ENCODE assay signal across 17 mouse cellular contexts in genomic region chr10:44595932-44596331, GRCm38 (mm10).
DNase-seq lines count a peak whose midpoint lies in the region; ATAC-seq and TF ChIP-seq lines count a peak whose summit lies in the region.
"Had no signal": no experiment of that assay in that cellular context is flagged by ENCODE, and none has a peak within 500 bp of the region (broad histone marks: within the 10 kb centered on the region; RNA-seq: fewer than 3 reads in every experiment).

No protein-coding gene starts in this region.

- no peaks in the 10 kb centered on the region for H3K36me3 ChIP-seq in splenic B cell, adult 2 months (ENCODE audit: control insufficient read depth, insufficient read depth, low read length, poor library complexity, severe bottlenecking)
- no peaks in the 10 kb centered on the region for H3K36me3 ChIP-seq in hindbrain, embryonic 16.5 days (ENCODE audit: control insufficient read depth, insufficient read depth, low read length)
- H3K36me3 ChIP-seq: embryonic facial prominence, embryonic 13.5 days; heart, embryonic 12.5 days; hindbrain, embryonic 15.5 days had no signal

- H3K4me3 ChIP-seq in bone marrow macrophage, adult 2 months (ENCODE audit: insufficient read depth, low read length) = no peak overlapping the region
- H3K4me3 ChIP-seq in hindbrain, embryonic 16.5 days (ENCODE audit: low read length) = no peak overlapping the region
- H3K4me3 ChIP-seq: embryonic facial prominence, embryonic 13.5 days; forebrain, embryonic 13.5 days; heart, embryonic 12.5 days; hindbrain, embryonic 15.5 days had no signal

- no peaks in the 10 kb centered on the region for H3K27me3 ChIP-seq in splenic B cell, adult 2 months (ENCODE audit: control insufficient read depth, insufficient read depth, low read length, poor library complexity, severe bottlenecking)
- no peaks in the 10 kb centered on the region for H3K27me3 ChIP-seq in hindbrain, embryonic 16.5 days (replicated peaks; ENCODE audit: control insufficient read depth, insufficient read depth, low read length)
- H3K27me3 ChIP-seq: embryonic facial prominence, embryonic 13.5 days; forebrain, embryonic 13.5 days; heart, embryonic 12.5 days; hindbrain, embryonic 15.5 days had no signal

- H3K27ac ChIP-seq in bone marrow macrophage, adult 2 months (ENCODE audit: insufficient read depth, low read depth, low read length) = peak overlapping the region; percentile 20
- H3K27ac ChIP-seq in hindbrain, embryonic 16.5 days (ENCODE audit: low read depth, low read length) = no peak overlapping the region
- H3K27ac ChIP-seq: embryonic facial prominence, embryonic 13.5 days; forebrain, embryonic 13.5 days; hindbrain, embryonic 15.5 days had no signal

- 83% methylated on average over 2 of the region's 2 CpGs for WGBS in hindbrain, embryonic 16.5 days

- peak; percentile 48 for DNase-seq in A20 (ENCODE audit: low read depth, low spot score)
- DNase-seq in splenic B cell, adult 2 months (ENCODE audit: low read depth, low spot score) = peak; percentile 49
- no peak for DNase-seq in lung, adult 18-20 months
- DNase-seq: adrenal gland, adult 8-10 months; adrenal gland, postnatal 36 days; cerebellum, adult 11-12 months; cerebellum, adult 9-10 months; cerebellum, postnatal 25 days had no signal

- TF ChIP-seq POLR2A in bone marrow macrophage, adult 2 months (IDR thresholded peaks at IDR 0.05; ENCODE audit: borderline replicate concordance, low read depth, low read length) = no peak

- H3K4me1 ChIP-seq in bone marrow macrophage, adult 2 months (ENCODE audit: control insufficient read depth, insufficient read depth, low read length) = peaks cover 30% of the 10 kb centered on the region
- no peaks in the 10 kb centered on the region for H3K4me1 ChIP-seq in hindbrain, embryonic 16.5 days (ENCODE audit: control insufficient read depth, insufficient read depth, low read depth, low read length)
- H3K4me1 ChIP-seq: heart, embryonic 12.5 days; hindbrain, embryonic 15.5 days had no signal

- peak; percentile 66; the same call in 1 of the 2 replicates for ATAC-seq in megakaryocyte, adult 5-6 weeks (ENCODE audit: poor library complexity, severe bottlenecking)
- ATAC-seq in cerebellum, adult (ENCODE audit: insufficient number of reproducible peaks, low FRiP score, low TSS enrichment) = no peak
- no peak for ATAC-seq in hindbrain, embryonic 16.5 days
- ATAC-seq: forebrain, embryonic 13.5 days; inflammation-experienced regulatory T-cells, adult 6 months had no signal

- H3K9ac ChIP-seq in hindbrain, embryonic 16.5 days (ENCODE audit: low read depth, low read length) = no peak overlapping the region
- H3K9ac ChIP-seq: embryonic facial prominence, embryonic 13.5 days; forebrain, embryonic 13.5 days; heart, embryonic 12.5 days; hindbrain, embryonic 15.5 days had no signal

- no peak for TF ChIP-seq CTCF in bone marrow macrophage, adult 2 months (IDR thresholded peaks at IDR 0.05; ENCODE audit: low read depth, low read length)

- H3K9me3 ChIP-seq in hindbrain, embryonic 16.5 days (ENCODE audit: control insufficient read depth, low read length) = no peaks in the 10 kb centered on the region
- H3K9me3 ChIP-seq: embryonic facial prominence, embryonic 13.5 days; forebrain, embryonic 13.5 days; heart, embryonic 12.5 days; hindbrain, embryonic 15.5 days had no signal

- H3K4me2 ChIP-seq in hindbrain, embryonic 16.5 days (ENCODE audit: low read length) = no peak overlapping the region
- H3K4me2 ChIP-seq: embryonic facial prominence, embryonic 13.5 days; forebrain, embryonic 13.5 days; heart, embryonic 12.5 days; hindbrain, embryonic 15.5 days had no signal

Comparison
In these comparisons a context has a peak if more than half of its experiments do, and no peak if none do; other contexts are left out.
1. DNase-seq: peak in A20 (single experiment) and splenic B cell, adult 2 months (single experiment); none in lung, adult 18-20 months (0 of 2).